Mouse (Mus musculus) ES-E14 (cell line): ENCODE measurements around the gene Ppp3ca.

Source experiments
- HCFC1 ChIP-seq: IDR thresholded peaks from 2 replicates; pipeline ENCODE4 v1.6.1; 2012; ENCODE audit warnings: low read length, inconsistent platforms, borderline replicate concordance; ENCODE audit not compliant: insufficient read depth
- ZC3H11A ChIP-seq: IDR thresholded peaks from 2 replicates; pipeline ENCODE4 v1.6.1; 2012; ENCODE audit warnings: low read depth, mild to moderate bottlenecking, inconsistent platforms, low read length, borderline replicate concordance
- ZNF384 ChIP-seq: IDR thresholded peaks from 2 replicates; pipeline ENCODE4 v1.6.1; 2012; ENCODE audit warnings: low read depth, low read length, inconsistent platforms

DNA sequence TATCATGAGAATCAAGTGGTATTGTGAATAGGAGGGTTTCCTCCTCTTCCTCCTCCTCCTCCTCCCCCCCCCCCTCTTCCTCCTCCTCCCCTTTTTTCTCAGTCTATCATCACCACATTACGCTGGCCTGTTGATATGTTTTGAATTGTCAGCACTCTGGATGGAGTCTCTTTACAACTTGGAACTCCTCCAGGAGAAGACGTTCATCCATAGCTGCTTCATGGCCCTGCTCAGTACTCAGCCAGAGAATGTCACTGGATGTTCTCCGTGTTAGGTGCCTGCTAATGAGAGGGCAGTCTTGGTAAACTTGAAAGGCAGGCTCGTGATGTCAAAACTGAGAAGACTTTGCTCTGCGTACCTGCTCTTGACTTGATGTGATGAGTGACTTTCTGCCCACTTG is 149.1 kb downstream of the Ppp3ca start:
- TF ChIP-seq ZC3H11A (no peak), ZNF384 (no peak), HCFC1 (no peak)
